Mouse (Mus musculus): ENCODE results near the gene Bbs1.

Bbs1 gene

DNA sequence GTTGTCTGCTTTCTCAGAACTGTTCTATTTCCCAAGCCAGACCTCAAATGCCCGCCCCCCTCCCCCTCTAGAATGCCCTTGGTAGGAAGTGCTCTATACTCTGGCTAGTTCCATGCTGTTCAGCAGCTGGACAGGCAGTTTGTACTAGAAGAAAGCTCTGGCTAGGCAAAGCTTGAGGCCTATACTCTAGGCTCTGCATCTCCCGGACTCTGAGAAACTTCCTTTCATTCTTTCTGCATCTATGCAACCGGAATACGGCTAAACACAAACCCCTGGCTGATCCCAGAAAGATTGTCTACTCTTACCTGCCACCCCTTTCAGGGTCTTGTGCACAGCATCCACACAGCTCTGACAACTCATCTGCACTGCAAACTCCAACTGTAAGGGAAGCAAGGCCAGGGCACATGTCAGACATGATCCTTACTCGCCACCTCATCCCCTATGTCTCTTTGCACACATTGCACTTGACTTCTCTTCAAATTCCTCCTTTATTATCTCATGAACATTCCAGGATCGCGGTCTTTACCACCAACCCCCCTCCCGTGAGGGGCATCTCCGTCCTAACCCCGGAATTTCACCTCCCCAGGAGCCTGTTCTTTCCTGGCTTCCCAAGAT lies 67.8 kb downstream of the Bbs1 start:
- intact Hi-C loops (cut with DNase I): no loop called here

DNA sequence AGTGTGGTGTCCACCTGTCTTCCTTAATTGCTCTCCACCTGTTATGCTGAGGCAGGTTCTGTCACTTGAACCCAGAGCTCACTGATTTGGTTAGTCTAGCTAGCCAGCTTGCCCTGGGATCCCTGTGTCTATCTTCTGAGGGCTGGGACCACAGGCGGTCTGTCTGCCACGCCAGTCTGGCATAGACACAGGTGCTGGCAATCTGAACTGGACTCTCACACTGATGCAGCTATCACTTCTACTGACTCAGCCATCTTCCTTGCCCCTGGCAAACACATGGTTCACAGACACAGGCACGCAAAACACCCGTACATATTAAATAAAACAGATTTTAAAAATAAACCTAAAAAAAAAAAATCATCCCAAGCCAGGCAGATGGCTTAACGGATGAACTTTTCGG lies 69.4 kb downstream of the Bbs1 start:
- intact Hi-C loops (cut with DNase I): no loop called here

Data from adrenal gland (tissue).